Mouse (Mus musculus): ENCODE results near the gene Bcl2l2. TPM values are rescaled to one million over a fixed set of nuclear protein-coding genes. Genes with fewer than 3 reads are reported as not detected.

Gene Bcl2l2
- polyA plus RNA-seq, 1 experiment: 20.5 TPM

DNA sequence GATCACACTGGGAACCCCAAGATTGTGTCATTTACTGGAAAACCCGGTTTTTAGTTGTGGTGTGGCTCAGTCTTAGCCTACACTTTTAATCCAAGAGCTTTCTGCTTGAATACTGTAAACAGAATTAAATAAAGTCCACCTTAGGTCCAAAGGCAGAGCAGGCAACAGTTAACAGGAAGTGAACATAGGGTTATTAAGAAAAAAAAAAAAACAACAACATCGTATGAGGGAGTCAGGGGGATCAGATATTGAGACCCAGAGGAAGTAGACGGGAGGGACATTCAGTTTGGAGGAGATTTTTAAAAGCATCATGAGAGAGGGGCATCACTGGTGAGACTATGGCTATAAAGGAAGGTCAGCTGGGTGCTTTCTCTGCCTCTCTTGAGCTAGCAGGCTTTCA, 16.9 kb upstream of the Bcl2l2 start:
- Histone ChIP-seq H3ac (ENCODE audit: control insufficient read depth, insufficient read length) (no peak overlapping the region), H3K27me3 (ENCODE audit: control insufficient read depth, insufficient read depth, insufficient read length) (no peaks in the 10 kb centered on the region), H3K4me2 (ENCODE audit: low read depth) (no peak overlapping the region), H3K4me3 (no peak overlapping the region), H3K79me2 (ENCODE audit: control insufficient read depth, insufficient read depth) (no peaks in the 10 kb centered on the region), H3K36me3 (ENCODE audit: control insufficient read depth, insufficient read depth) (no peaks in the 10 kb centered on the region)
- no peak for TF ChIP-seq MAX (IDR thresholded peaks at IDR 0.05; ENCODE audit: low read depth)
- TF ChIP-seq TCF3 (IDR thresholded peaks at IDR 0.05; ENCODE audit: insufficient read length, low read depth): no peak
- no peak for TF ChIP-seq POLR2A (IDR thresholded peaks at IDR 0.05; ENCODE audit: insufficient read length, low read depth)
- TF ChIP-seq CEBPB (IDR thresholded peaks at IDR 0.05; ENCODE audit: insufficient read depth, poor library complexity, severe bottlenecking): no peak
- TF ChIP-seq MYOG (IDR thresholded peaks at IDR 0.05; ENCODE audit: control insufficient read depth in 1 of 3, insufficient read depth in 1 of 3, insufficient read length in 2 of 3, low read depth in 2 of 3): no peak
- no peak for TF ChIP-seq TCF12 (IDR thresholded peaks at IDR 0.05; ENCODE audit: insufficient read depth, poor library complexity, severe bottlenecking)
- no peak for TF ChIP-seq USF1 (IDR thresholded peaks at IDR 0.05; ENCODE audit: low read depth)
- no peak for TF ChIP-seq SRF (IDR thresholded peaks at IDR 0.05; ENCODE audit: control insufficient read depth, insufficient read length, low read depth)
- no peak for TF ChIP-seq POLR2AphosphoS2 (IDR thresholded peaks at IDR 0.05; ENCODE audit: insufficient read length, low read depth)
- TF ChIP-seq REST (IDR thresholded peaks at IDR 0.05; ENCODE audit: insufficient read depth, insufficient read length): no peak
- no peak for TF ChIP-seq MYOD1 (IDR thresholded peaks at IDR 0.05; ENCODE audit: control insufficient read depth in 1 of 3, insufficient read length in 2 of 3, low read depth in 2 of 3)

DNA sequence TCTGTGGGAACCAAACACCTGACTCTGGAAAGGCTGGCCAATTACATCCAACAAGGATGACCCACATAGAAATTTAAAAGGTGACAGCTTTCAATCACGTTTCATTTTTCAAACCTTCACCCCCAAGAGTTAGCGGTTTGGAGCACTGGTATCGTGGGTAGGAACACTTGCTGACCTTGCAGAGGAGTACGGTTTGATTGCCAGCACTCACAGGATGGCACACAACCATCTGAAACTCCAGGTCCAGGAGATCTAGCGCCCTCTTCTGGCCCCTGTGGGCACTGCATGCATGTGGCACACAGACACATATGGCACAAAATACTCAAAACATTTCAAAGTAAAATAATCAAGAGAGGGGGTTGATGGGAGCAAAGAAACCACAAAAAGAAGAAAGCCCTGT, 16.2 kb upstream of the Bcl2l2 start:
- TF ChIP-seq POLR2A (IDR thresholded peaks at IDR 0.05; ENCODE audit: insufficient read length, low read depth): no peak
- TF ChIP-seq CEBPB (IDR thresholded peaks at IDR 0.05; ENCODE audit: insufficient read depth, poor library complexity, severe bottlenecking): no peak
- TF ChIP-seq MYOD1 (IDR thresholded peaks at IDR 0.05; ENCODE audit: control insufficient read depth in 1 of 3, insufficient read length in 2 of 3, low read depth in 2 of 3): no peak
- no peak for TF ChIP-seq SRF (IDR thresholded peaks at IDR 0.05; ENCODE audit: control insufficient read depth, insufficient read length, low read depth)
- no peak for TF ChIP-seq TCF12 (IDR thresholded peaks at IDR 0.05; ENCODE audit: insufficient read depth, poor library complexity, severe bottlenecking)
- no peak for TF ChIP-seq MAX (IDR thresholded peaks at IDR 0.05; ENCODE audit: low read depth)
- no peak for TF ChIP-seq REST (IDR thresholded peaks at IDR 0.05; ENCODE audit: insufficient read depth, insufficient read length)
- TF ChIP-seq MYOG (IDR thresholded peaks at IDR 0.05; ENCODE audit: control insufficient read depth in 1 of 3, insufficient read depth in 1 of 3, insufficient read length in 2 of 3, low read depth in 2 of 3): no peak
- TF ChIP-seq E2F4 (IDR thresholded peaks at IDR 0.05; ENCODE audit: insufficient read depth): no peak
- TF ChIP-seq POLR2AphosphoS2 (IDR thresholded peaks at IDR 0.05; ENCODE audit: insufficient read length, low read depth): no peak
- TF ChIP-seq TCF3 (IDR thresholded peaks at IDR 0.05; ENCODE audit: insufficient read length, low read depth): no peak
- TF ChIP-seq USF1 (IDR thresholded peaks at IDR 0.05; ENCODE audit: low read depth): no peak
- H3K27me3 ChIP-seq (ENCODE audit: control insufficient read depth, insufficient read depth, insufficient read length): no peaks in the 10 kb centered on the region
- H3K4me3 ChIP-seq: no peak overlapping the region
- no peak overlapping the region for H3K4me2 ChIP-seq (ENCODE audit: low read depth)
- no peaks in the 10 kb centered on the region for H3K79me2 ChIP-seq (ENCODE audit: control insufficient read depth, insufficient read depth)
- H3ac ChIP-seq (ENCODE audit: control insufficient read depth, insufficient read length): no peak overlapping the region
- no peaks in the 10 kb centered on the region for H3K36me3 ChIP-seq (ENCODE audit: control insufficient read depth, insufficient read depth)

DNA sequence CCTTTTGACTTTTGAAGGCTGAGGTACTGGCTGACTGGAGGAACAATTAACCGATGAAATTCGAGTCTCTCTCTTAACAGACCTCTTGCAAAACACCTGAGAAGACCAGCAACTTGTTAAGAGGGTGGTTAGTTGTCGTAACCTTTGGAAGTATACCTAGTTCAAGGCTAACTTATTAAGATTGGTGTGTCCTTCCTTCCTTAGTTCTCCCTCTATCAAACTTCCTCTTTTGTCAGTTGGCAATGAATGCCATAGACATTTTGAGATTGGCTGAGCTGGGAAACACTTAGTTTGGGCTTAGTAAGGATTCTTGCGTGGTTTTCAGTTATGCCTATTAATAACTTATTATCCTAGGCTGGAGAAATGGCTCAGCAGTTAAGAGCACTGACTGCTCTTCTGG, 15.2 kb upstream of the Bcl2l2 start:
- Histone ChIP-seq H3ac (ENCODE audit: control insufficient read depth, insufficient read length) (no peak overlapping the region), H3K36me3 (ENCODE audit: control insufficient read depth, insufficient read depth) (no peaks in the 10 kb centered on the region), H3K4me2 (ENCODE audit: low read depth) (no peak overlapping the region), H3K79me2 (ENCODE audit: control insufficient read depth, insufficient read depth) (no peaks in the 10 kb centered on the region), H3K4me3 (no peak overlapping the region), H3K27me3 (ENCODE audit: control insufficient read depth, insufficient read depth, insufficient read length) (no peaks in the 10 kb centered on the region)
- TF ChIP-seq USF1 (IDR thresholded peaks at IDR 0.05; ENCODE audit: low read depth) (no peak), TCF12 (IDR thresholded peaks at IDR 0.05; ENCODE audit: insufficient read depth, poor library complexity, severe bottlenecking) (no peak), REST (IDR thresholded peaks at IDR 0.05; ENCODE audit: insufficient read depth, insufficient read length) (no peak), CEBPB (IDR thresholded peaks at IDR 0.05; ENCODE audit: insufficient read depth, poor library complexity, severe bottlenecking) (no peak), TCF3 (IDR thresholded peaks at IDR 0.05; ENCODE audit: insufficient read length, low read depth) (no peak), MYOG (IDR thresholded peaks at IDR 0.05; ENCODE audit: control insufficient read depth in 1 of 3, insufficient read depth in 1 of 3, insufficient read length in 2 of 3, low read depth in 2 of 3) (no peak), E2F4 (IDR thresholded peaks at IDR 0.05; ENCODE audit: insufficient read depth) (no peak), MAX (IDR thresholded peaks at IDR 0.05; ENCODE audit: low read depth) (no peak), POLR2A (IDR thresholded peaks at IDR 0.05; ENCODE audit: insufficient read length, low read depth) (no peak)

DNA sequence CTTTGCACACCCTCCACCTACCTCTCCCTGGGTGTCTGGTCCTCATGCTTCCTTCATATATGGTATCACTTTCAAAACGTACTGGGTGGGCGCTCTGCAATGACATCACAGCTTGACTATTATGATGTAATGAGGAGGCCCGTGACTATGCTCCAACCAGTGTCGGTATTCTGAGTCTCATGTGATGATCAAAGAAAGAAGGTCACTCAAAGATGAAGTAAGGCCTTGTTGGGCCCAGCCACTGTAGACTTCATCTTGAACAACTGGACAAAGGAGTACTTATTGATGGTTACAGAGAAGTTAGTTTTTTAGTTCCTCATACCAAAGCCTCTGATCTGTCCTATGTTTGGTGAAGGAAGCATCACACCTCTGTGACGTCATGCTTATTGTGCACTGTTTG, 12.3 kb upstream of the Bcl2l2 start, which contains the start of gene Homez:
Homez (minus strand) TSS at position 101 of the 400 bp plus-strand sequence.
- no peak within 1 kb of the TSS for H3K4me2 ChIP-seq (ENCODE audit: low read depth)
- TF ChIP-seq E2F4 (IDR thresholded peaks at IDR 0.05; ENCODE audit: insufficient read depth) (no peak), MYOG (IDR thresholded peaks at IDR 0.05; ENCODE audit: control insufficient read depth in 1 of 3, insufficient read depth in 1 of 3, insufficient read length in 2 of 3, low read depth in 2 of 3) (no peak)
- no peaks in the 10 kb centered on the region for H3K79me2 ChIP-seq (ENCODE audit: control insufficient read depth, insufficient read depth)

DNA sequence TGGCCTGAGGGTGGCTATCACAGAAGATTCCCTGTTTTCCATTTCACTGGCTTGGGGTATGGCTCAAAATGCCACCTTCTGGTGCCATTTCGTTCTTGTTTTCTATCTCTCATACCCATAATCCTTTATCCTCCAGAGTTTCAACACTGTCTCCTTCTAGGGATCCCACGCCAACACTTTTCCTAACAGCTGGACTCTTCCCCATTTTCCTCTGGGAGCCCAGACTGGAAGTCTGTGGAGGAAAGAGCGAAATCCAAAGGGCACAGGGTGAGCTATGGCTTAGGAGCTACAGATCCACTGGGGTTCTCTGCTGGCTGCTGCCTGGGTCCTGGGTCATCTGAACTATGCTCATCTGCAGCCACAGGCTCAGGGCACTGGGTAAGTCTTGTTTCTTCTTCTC, 9.0 kb upstream of the Bcl2l2 start:
- no peaks in the 10 kb centered on the region for H3K36me3 ChIP-seq (ENCODE audit: control insufficient read depth, insufficient read depth)
- H3K4me2 ChIP-seq (ENCODE audit: low read depth): no peak overlapping the region
- no peak overlapping the region for H3K4me3 ChIP-seq
- TF ChIP-seq REST (IDR thresholded peaks at IDR 0.05; ENCODE audit: insufficient read depth, insufficient read length) (no peak), TCF3 (IDR thresholded peaks at IDR 0.05; ENCODE audit: insufficient read length, low read depth) (no peak)
- H3K27me3 ChIP-seq (ENCODE audit: control insufficient read depth, insufficient read depth, insufficient read length): no peaks in the 10 kb centered on the region
- no peak overlapping the region for H3ac ChIP-seq (ENCODE audit: control insufficient read depth, insufficient read length)
- no peaks in the 10 kb centered on the region for H3K79me2 ChIP-seq (ENCODE audit: control insufficient read depth, insufficient read depth)

More for the DNA sequence above, 12.3 kb upstream of the Bcl2l2 start, which contains the start of gene Homez:
- no peaks in the 10 kb centered on the region for H3K36me3 ChIP-seq (ENCODE audit: control insufficient read depth, insufficient read depth)
- no peak within 1 kb of the TSS for H3K4me3 ChIP-seq
- no peak within 1 kb of the TSS for H3ac ChIP-seq (ENCODE audit: control insufficient read depth, insufficient read length)
- no peaks in the 10 kb centered on the region for H3K27me3 ChIP-seq (ENCODE audit: control insufficient read depth, insufficient read depth, insufficient read length)
